Mouse (Mus musculus) liver, postnatal 0 days (tissue): ENCODE measurements around the gene Capn3.

Experiments used
- CTCF ChIP-seq: sonication (generic); IDR thresholded peaks from 2 replicates; pipeline ENCODE4 v1.5.1; 2016; ENCODE audit warnings: antibody characterized with exemption, low read depth
- EP300 ChIP-seq: IDR thresholded peaks from 2 replicates; pipeline ENCODE4 v1.6.1; 2016; ENCODE audit warnings: antibody characterized with exemption, low read depth, mild to moderate bottlenecking

GRCm38 (mm10) chr2:120465397-120465785 lies 9.6 kb downstream of the Capn3 start:
- TF ChIP-seq CTCF, result no peak
- TF ChIP-seq EP300, result no peak
